12 mouse cellular contexts compared by ENCODE assay signal in the genomic region with DNA sequence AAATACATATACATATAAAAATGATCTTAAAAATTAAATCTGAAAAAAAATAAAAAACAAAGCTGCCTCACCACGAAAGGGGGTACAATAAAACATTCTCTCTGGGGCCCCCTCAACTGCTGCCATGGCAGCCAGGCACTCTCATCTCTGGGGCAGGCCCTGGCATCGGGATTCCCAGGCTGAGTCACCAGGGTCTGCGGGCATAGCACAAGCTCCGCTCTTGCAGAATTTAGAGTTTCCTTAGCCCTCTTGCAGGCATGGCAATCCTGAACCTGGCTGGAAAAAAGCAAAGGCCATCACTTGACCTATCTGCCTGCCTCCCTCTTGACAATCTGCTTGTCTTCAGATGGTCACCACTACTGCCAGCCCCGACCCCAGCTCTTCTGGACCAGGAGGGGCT. TPM values are rescaled to one million over a fixed set of nuclear protein-coding genes. Genes with fewer than 3 reads are reported as not detected.
DNase-seq lines count a peak whose midpoint lies in the region; ATAC-seq and TF ChIP-seq lines count a peak whose summit lies in the region.
"Had no signal": no experiment of that assay in that cellular context is flagged by ENCODE, and none has a peak within 500 bp of the region (broad histone marks: within the 10 kb centered on the region; RNA-seq: fewer than 3 reads in every experiment).

No protein-coding gene starts in this region.

- TF ChIP-seq CTCF in heart, adult 2 months (IDR thresholded peaks at IDR 0.05): no peak
- TF ChIP-seq CTCF in C2C12 (IDR thresholded peaks at IDR 0.05; ENCODE audit: control insufficient read depth, insufficient read depth, insufficient read length): no peak

- H3K9ac ChIP-seq in heart, adult 2 months (ENCODE audit: low read depth, low read length): no peak overlapping the region
- no peak overlapping the region for H3K9ac ChIP-seq in kidney, embryonic 16.5 days (replicated peaks; ENCODE audit: low read length)
- no peak overlapping the region for H3K9ac ChIP-seq in intestine, embryonic 14.5 days (ENCODE audit: low read length)

- no peak for DNase-seq in heart, adult 2 months
- no peak for DNase-seq in heart, postnatal 14 days
- DNase-seq in kidney, postnatal 14 days: no peak
- no peak for DNase-seq in intestine, embryonic 14.5 days (ENCODE audit: low spot score)
- no peak for DNase-seq in cerebellum, adult 8-10 months
- DNase-seq in midbrain, embryonic 10.5 days (ENCODE audit: low spot score): no peak

- no peaks in the 10 kb centered on the region for H3K27me3 ChIP-seq in heart, adult 2 months (ENCODE audit: control insufficient read depth, insufficient read depth, low read length)
- no peaks in the 10 kb centered on the region for H3K27me3 ChIP-seq in kidney, embryonic 16.5 days (ENCODE audit: insufficient read depth, low read length)
- no peaks in the 10 kb centered on the region for H3K27me3 ChIP-seq in C2C12 (ENCODE audit: control insufficient read depth, insufficient read depth, insufficient read length)
- H3K27me3 ChIP-seq in intestine, embryonic 14.5 days (replicated peaks; ENCODE audit: control insufficient read depth, insufficient read depth, low read length): no peaks in the 10 kb centered on the region
- H3K27me3 ChIP-seq in midbrain, embryonic 10.5 days (ENCODE audit: low read depth, poor library complexity, severe bottlenecking): peaks cover 81% of the 10 kb centered on the region

- H3K27ac ChIP-seq in heart, adult 2 months: peak overlapping the region; percentile 100
- peak overlapping the region; percentile 90 for H3K27ac ChIP-seq in kidney, embryonic 16.5 days (ENCODE audit: low read length)
- H3K27ac ChIP-seq in intestine, embryonic 14.5 days (ENCODE audit: low read depth): peak overlapping the region; percentile 93; the same call in 1 of the 2 replicates
- H3K27ac ChIP-seq in midbrain, embryonic 10.5 days (replicated peaks): no peak overlapping the region

- ATAC-seq in kidney, embryonic 16.5 days (ENCODE audit: low FRiP score, low TSS enrichment): no peak
- ATAC-seq in intestine, embryonic 14.5 days (replicated peaks; ENCODE audit: low FRiP score, low TSS enrichment, low read depth): no peak

- intact Hi-C loops in heart, adult 2 months (cut with DNase I): loop anchor here (10.0 kb wide), 1 partner anchor 354 kb away; no protein-coding TSS in a partner anchor
- intact Hi-C loops in heart, postnatal 14 days (cut with DNase I): no loop called here

- no peaks in the 10 kb centered on the region for H3K9me3 ChIP-seq in kidney, embryonic 16.5 days (ENCODE audit: low read length)
- H3K9me3 ChIP-seq in intestine, embryonic 14.5 days (ENCODE audit: control insufficient read depth, low read length): no peaks in the 10 kb centered on the region
- H3K9me3 ChIP-seq in midbrain, embryonic 10.5 days (replicated peaks): no peaks in the 10 kb centered on the region

- H3K36me3 ChIP-seq in heart, adult 2 months (ENCODE audit: control insufficient read depth, insufficient read depth, low read length): no peaks in the 10 kb centered on the region
- no peaks in the 10 kb centered on the region for H3K36me3 ChIP-seq in kidney, embryonic 16.5 days (ENCODE audit: insufficient read depth, low read length)
- no peaks in the 10 kb centered on the region for H3K36me3 ChIP-seq in C2C12 (ENCODE audit: control insufficient read depth, insufficient read depth)
- H3K36me3 ChIP-seq in intestine, embryonic 14.5 days (ENCODE audit: control insufficient read depth, insufficient read depth, low read length): no peaks in the 10 kb centered on the region
- H3K36me3 ChIP-seq in midbrain, embryonic 10.5 days: no peaks in the 10 kb centered on the region

- 78% methylated on average over 5 of the region's 5 CpGs for WGBS in heart, adult 2 months
- WGBS in kidney, embryonic 16.5 days: 65% methylated on average over 5 of the region's 5 CpGs
- WGBS in intestine, embryonic 14.5 days: 68% methylated on average over 5 of the region's 5 CpGs
- WGBS in midbrain, embryonic 10.5 days: 84% methylated on average over 5 of the region's 5 CpGs

- no peaks in the 10 kb centered on the region for H3K79me3 ChIP-seq in C2C12 (ENCODE audit: low read depth)

- no peaks in the 10 kb centered on the region for H3K79me2 ChIP-seq in heart, adult 2 months (replicated peaks; ENCODE audit: control insufficient read depth, insufficient read depth, low read length)
- no peaks in the 10 kb centered on the region for H3K79me2 ChIP-seq in C2C12 (ENCODE audit: control insufficient read depth, insufficient read depth)

- H3ac ChIP-seq in C2C12 (ENCODE audit: control insufficient read depth, insufficient read length, low read depth): peak overlapping the region; percentile 34

- H3K4me3 ChIP-seq in heart, adult 2 months: no peak overlapping the region
- no peak overlapping the region for H3K4me3 ChIP-seq in kidney, embryonic 16.5 days (ENCODE audit: low read length)
- no peak overlapping the region for H3K4me3 ChIP-seq in C2C12 (ENCODE audit: insufficient read depth, poor library complexity, severe bottlenecking)
- H3K4me3 ChIP-seq in intestine, embryonic 14.5 days (ENCODE audit: low read depth, low read length): no peak overlapping the region
- no peak overlapping the region for H3K4me3 ChIP-seq in midbrain, embryonic 10.5 days
- H3K4me3 ChIP-seq: erythroblast, embryonic 14.5 days had no signal

- no peak for TF ChIP-seq POLR2A in heart, adult 2 months (IDR thresholded peaks at IDR 0.05; ENCODE audit: insufficient read depth, low read depth, low read length)

- H3K4me2 ChIP-seq in kidney, embryonic 16.5 days (replicated peaks; ENCODE audit: low read depth, low read length): no peak overlapping the region
- H3K4me2 ChIP-seq in intestine, embryonic 14.5 days (ENCODE audit: low read length): no peak overlapping the region

- no peak for TF ChIP-seq EP300 in heart, adult 2 months (IDR thresholded peaks at IDR 0.05; ENCODE audit: insufficient read depth, low read depth, low read length)

- H3K4me1 ChIP-seq in heart, adult 2 months (ENCODE audit: control insufficient read depth, insufficient read depth, low read length): peaks cover 35% of the 10 kb centered on the region
- H3K4me1 ChIP-seq in kidney, embryonic 16.5 days (ENCODE audit: insufficient read depth, low read length): peaks cover 56% of the 10 kb centered on the region
- H3K4me1 ChIP-seq in intestine, embryonic 14.5 days (replicated peaks; ENCODE audit: control insufficient read depth, insufficient read depth, low read length): peaks cover 56% of the 10 kb centered on the region
- peaks cover 39% of the 10 kb centered on the region for H3K4me1 ChIP-seq in midbrain, embryonic 10.5 days

TF ChIP-seq in C2C12, 6 proteins besides CTCF, POLR2A, EP300 and RAD21:
- TF ChIP-seq CEBPB (IDR thresholded peaks at IDR 0.05; ENCODE audit: low read depth): no peak
- no peak for TF ChIP-seq USF1 (IDR thresholded peaks at IDR 0.05; ENCODE audit: low read depth)
- no peak for TF ChIP-seq FOSL1 (IDR thresholded peaks at IDR 0.05; ENCODE audit: insufficient read depth, low read length, poor library complexity, severe bottlenecking)
- no peak for TF ChIP-seq MYOG (IDR thresholded peaks at IDR 0.05; ENCODE audit: control insufficient read depth, extremely low read depth, insufficient read length)
- no peak for TF ChIP-seq MYOD1 (IDR thresholded peaks at IDR 0.05; ENCODE audit: control insufficient read depth, insufficient read length, low read depth)
- no peak for TF ChIP-seq MAX (IDR thresholded peaks at IDR 0.05)

RNA-seq across cellular contexts. Expression of a gene that starts 8.5 kb away (rescaled TPM):
- 10 to 100 TPM; 15.2 to 19.7 TPM for total RNA-seq in heart, adult 2 months (2021)
- 20.5 and 28.6 TPM in 2 replicates for polyA plus RNA-seq in heart, adult 2 months (2012; rRNA removed)
- total RNA-seq in heart, postnatal 14 days (2021): 10 to 100 TPM; 18.4 to 19.5 TPM
- polyA plus RNA-seq in kidney, embryonic 16.5 days (2015; fragmentation: Nextera tagmentation; extraction: Ambion mirVana): 16.9 and 17.4 TPM in 2 replicates
- polyA plus RNA-seq in C2C12 (2012; fragmentation: generic; extraction: Trizol): 26.7 TPM
- polyA plus RNA-seq in intestine, embryonic 14.5 days (2014; fragmentation: Nextera tagmentation; extraction: Ambion mirVana): 34.3 and 35.5 TPM in 2 replicates
- polyA plus RNA-seq in midbrain, embryonic 10.5 days (2016; fragmentation: Nextera tagmentation; extraction: Ambion mirVana): 3.6 and 3.8 TPM in 2 replicates

RNA-seq across cellular contexts. Expression of a gene that starts 11.7 kb away (rescaled TPM):
- total RNA-seq in heart, adult 2 months (2021): under 1 TPM in 1 of 2 experiments, not detected in 1; 0.47 TPM
- polyA plus RNA-seq in heart, adult 2 months (2012; rRNA removed): 1.4 and 1.8 TPM in 2 replicates
- not detected for total RNA-seq in heart, postnatal 14 days (2021)
- polyA plus RNA-seq in kidney, embryonic 16.5 days (2015; fragmentation: Nextera tagmentation; extraction: Ambion mirVana): 0.27 and 0.30 TPM in 2 replicates
- 0.18 TPM for polyA plus RNA-seq in C2C12 (2012; fragmentation: generic; extraction: Trizol)
- 0.60 and 0.68 TPM in 2 replicates for polyA plus RNA-seq in intestine, embryonic 14.5 days (2014; fragmentation: Nextera tagmentation; extraction: Ambion mirVana)
- polyA plus RNA-seq in midbrain, embryonic 10.5 days (2016; fragmentation: Nextera tagmentation; extraction: Ambion mirVana): not detected in 2 replicates
- total RNA-seq: layer of hippocampus, postnatal 10 days; megakaryocyte, adult 5-6 weeks had no signal
- polyA plus RNA-seq: erythroblast, embryonic 14.5 days had no signal

RNA-seq across cellular contexts. Expression of a gene that starts 40.7 kb away (rescaled TPM):
- not detected for total RNA-seq in heart, adult 2 months (2021)
- polyA plus RNA-seq in heart, adult 2 months (2012; rRNA removed): 0.12 and 0.21 TPM in 2 replicates
- not detected for total RNA-seq in heart, postnatal 14 days (2021)
- polyA plus RNA-seq in kidney, embryonic 16.5 days (2015; fragmentation: Nextera tagmentation; extraction: Ambion mirVana): not detected in 2 replicates
- polyA plus RNA-seq in C2C12 (2012; fragmentation: generic; extraction: Trizol): not detected
- not detected in 2 replicates for polyA plus RNA-seq in intestine, embryonic 14.5 days (2014; fragmentation: Nextera tagmentation; extraction: Ambion mirVana)
- polyA plus RNA-seq in midbrain, embryonic 10.5 days (2016; fragmentation: Nextera tagmentation; extraction: Ambion mirVana): not detected in 2 replicates
- total RNA-seq: layer of hippocampus, postnatal 10 days; megakaryocyte, adult 5-6 weeks had no signal
- polyA plus RNA-seq: erythroblast, embryonic 14.5 days; limb, embryonic 14.5 days had no signal

RNA-seq across cellular contexts. Expression of a gene that starts 54.2 kb away (rescaled TPM):
- total RNA-seq in heart, adult 2 months (2021): 1 to 10 TPM; 6.8 TPM
- polyA plus RNA-seq in heart, adult 2 months (2012; rRNA removed): 1.9 and 3.0 TPM in 2 replicates
- total RNA-seq in heart, postnatal 14 days (2021): 1 to 10 TPM; 8.2 to 9.4 TPM
- polyA plus RNA-seq in kidney, embryonic 16.5 days (2015; fragmentation: Nextera tagmentation; extraction: Ambion mirVana): 24.9 TPM in 2 replicates
- polyA plus RNA-seq in C2C12 (2012; fragmentation: generic; extraction: Trizol): 7.9 TPM
- 29.5 and 29.8 TPM in 2 replicates for polyA plus RNA-seq in intestine, embryonic 14.5 days (2014; fragmentation: Nextera tagmentation; extraction: Ambion mirVana)
- polyA plus RNA-seq in midbrain, embryonic 10.5 days (2016; fragmentation: Nextera tagmentation; extraction: Ambion mirVana): 21.2 and 22.6 TPM in 2 replicates
